Mouse (Mus musculus): ENCODE results near the gene Gjc1.

Gene Gjc1

DNA sequence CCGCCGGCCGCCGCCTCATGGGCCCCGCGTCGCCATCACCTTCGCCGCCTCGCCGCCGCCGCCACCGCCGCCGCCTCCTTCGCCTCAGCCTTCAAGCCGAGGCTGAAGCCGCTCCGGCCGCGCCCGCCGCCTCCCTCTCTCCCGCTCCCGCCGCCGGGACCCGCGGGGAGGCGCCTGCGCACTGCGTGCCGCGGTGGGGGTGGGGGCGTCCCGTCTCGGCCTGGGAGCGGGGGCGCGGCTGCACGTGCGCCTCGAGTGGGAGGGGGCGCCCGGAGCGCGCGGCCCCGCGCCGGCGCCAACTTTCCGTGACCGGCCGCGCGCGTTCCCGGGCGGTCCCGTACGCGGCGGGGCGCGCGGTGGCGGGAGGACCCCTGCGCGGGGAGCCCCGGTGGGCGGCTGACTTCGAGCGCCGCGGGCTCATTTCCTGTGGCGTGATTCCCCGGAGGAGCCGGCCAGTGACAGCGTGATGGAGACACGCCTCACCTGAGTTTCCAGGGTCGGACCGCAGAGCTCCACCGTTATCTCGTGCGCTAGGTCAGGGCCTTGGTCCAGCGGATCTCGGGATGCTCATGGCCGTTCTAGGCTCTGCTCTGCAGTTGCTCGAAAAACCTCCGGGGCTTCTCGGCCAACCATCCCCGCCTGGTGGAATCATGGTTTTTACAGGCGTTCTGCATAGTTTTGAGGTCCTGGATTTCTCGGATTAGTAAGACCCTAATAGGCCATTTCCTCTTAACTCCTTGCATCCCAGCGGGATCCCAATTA, at the start of gene Gjc1:
TSS of gene Gjc1 (minus strand) at position 680 of the 762 bp plus-strand sequence.
- DNase-seq (ENCODE audit: extremely low read depth, low read depth, low spot score) = no peak

DNA sequence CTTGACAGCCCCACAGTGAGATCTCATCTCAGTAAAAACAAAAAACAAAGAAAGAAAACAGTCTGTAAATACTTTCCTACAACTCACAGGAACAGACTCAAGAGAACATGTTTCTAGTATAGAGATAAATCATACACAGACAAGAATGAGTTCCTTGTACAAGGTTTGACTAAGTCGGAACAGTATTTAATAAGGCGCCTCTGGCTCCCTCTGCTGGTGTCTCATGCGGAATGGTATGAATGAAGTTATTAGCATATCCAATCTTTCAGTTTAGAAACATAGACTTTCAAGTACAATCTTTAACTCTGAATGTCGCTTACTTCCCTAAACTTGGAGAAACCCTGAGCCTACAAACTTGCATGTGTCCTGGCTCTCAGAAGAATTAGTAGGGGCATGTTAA, 44.8 kb upstream of the Gjc1 start:
- no peak for DNase-seq (ENCODE audit: extremely low read depth, low read depth, low spot score)

DNA sequence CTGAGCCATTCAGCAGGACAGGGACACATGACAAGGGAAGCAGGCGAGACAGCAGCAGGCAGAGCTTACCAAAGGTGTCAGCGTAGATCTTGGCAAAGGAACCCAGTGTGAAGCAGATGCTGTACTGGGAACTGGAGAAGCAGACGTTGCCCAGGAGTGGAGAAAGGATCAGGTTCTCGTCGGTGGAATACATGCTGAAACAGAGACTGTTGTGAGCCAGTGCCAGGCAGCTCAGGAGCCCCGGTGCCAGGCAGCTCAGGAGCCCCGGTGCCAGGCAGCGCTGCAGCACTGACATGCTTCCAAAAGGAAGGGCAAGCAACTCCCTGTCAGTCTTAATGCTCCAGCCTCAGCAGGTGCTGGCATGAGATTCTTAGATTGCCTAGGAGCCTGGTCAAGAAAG, 40.4 kb upstream of the Gjc1 start:
- no peak for DNase-seq (ENCODE audit: extremely low read depth, low read depth, low spot score)

DNA sequence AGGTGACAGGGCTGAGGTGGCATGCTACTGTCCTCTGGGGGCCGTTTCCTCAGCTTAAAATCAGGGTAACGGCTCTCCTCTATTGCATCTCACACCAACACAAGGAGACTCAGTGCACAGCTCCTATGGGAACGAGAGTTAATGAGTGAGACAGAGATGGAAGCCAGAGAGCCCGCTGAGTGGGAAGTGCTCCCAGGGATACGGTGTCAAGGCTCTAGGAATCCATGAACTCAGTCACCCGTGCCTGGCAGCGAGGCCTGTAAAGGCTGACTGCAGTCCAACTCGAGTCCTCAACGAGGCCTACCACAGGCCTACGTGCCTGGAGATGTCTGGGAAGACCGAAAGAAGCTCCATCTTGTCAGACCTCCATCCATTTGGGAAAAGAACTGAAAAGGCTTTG, 39.5 kb upstream of the Gjc1 start:
- DNase-seq (ENCODE audit: extremely low read depth, low read depth, low spot score) = no peak

- DNase-seq (ENCODE audit: extremely low read depth, low read depth, low spot score) = no peak
Measured at GRCm38 (mm10) chr11:102855941-102856340, 36.4 kb upstream of the Gjc1 start.

DNA sequence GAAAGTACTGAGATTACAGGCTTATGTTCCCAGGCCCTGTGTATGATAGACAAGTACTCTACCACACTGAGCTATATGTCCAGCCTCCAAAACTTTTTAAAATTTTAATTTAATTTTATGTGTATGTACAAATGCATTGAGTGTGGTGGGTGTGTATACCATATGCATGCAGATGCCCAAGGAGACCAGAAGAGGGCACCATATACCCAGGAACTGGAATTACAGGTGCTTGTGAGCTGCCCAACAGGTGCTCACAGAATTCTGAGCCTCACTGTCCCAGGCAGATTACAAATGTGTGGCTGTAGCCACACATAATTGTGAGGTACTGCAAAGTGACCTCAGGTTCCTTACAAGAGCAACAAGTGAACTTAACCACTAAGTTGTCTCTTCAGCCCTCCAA, 34.3 kb upstream of the Gjc1 start:
- no peak for DNase-seq (ENCODE audit: extremely low read depth, low read depth, low spot score)

DNA sequence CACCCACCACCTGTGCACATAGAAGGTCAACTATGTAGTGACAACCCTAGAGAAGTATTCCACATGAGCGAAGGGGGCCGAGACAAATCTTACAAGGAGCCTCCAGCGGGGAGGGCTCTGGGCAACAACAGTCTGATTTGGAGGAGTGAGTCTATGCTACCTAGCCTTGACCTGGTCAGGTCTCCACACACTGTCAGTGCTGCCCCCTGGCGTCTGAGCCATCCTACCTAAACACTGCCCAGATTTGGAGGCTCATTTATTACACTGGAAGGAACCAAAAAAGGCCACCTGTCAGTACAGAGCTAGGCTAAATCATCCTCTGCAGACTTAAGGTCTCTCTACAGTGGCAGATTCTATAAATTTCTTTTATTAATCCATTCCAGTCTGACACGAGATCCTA, 32.4 kb upstream of the Gjc1 start:
- no peak for DNase-seq (ENCODE audit: extremely low read depth, low read depth, low spot score)

DNA sequence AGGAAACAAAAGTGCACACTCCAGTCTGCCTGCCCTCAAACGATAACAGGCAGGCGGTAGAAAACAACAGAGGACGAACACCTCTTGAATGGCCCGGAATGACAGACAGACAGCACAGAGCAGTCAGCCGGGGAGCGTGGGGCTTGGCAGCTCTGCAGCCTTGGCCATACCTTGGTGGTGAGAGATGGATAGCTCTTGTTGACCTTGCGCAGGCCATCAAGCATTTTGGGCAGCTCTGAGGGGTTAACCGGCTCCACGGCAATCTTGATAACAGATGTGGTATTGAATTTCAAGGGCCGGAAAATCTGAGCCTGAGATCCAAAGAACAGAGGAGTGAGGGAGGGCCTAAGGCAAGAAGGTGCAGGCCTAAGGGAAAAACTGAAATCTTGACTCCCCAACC, 26.4 kb upstream of the Gjc1 start:
- no peak for DNase-seq (ENCODE audit: extremely low read depth, low read depth, low spot score)

DNA sequence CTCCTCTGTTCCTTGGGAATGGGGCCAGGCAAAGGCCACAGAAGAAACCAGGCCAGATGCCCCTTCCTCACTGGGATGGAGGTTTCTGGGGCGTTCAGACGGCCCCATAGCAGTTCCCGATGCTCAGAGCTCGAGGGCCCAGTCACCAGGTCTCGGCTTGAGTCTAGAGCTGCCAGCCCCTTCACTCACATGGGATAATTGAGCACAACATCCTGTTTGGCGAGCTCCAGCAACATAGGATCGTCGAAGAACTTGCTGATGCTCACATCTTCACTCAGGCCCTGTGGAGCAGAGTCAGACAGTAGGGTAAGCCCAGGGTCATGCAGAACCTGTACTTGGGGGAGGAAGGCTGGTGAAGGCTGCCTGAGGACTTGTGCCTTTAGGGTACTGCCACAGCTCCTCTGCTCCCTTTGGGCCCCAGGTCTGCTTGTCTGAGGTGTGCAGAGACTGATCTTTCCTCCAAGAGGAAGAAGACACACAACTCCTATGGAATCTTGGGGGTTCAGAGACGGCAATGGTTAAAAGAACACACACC, 19.2 kb upstream of the Gjc1 start:
- no peak for DNase-seq (ENCODE audit: extremely low read depth, low read depth, low spot score)

- DNase-seq (ENCODE audit: extremely low read depth, low read depth, low spot score) = no peak
Measured at GRCm38 (mm10) chr11:102838126-102838525, 18.6 kb upstream of the Gjc1 start.

GRCm38 (mm10) chr11:102837385-102837784, 17.9 kb upstream of the Gjc1 start:
- no peak for DNase-seq (ENCODE audit: extremely low read depth, low read depth, low spot score)

GRCm38 (mm10) chr11:102836146-102836545, 16.6 kb upstream of the Gjc1 start:
- no peak for DNase-seq (ENCODE audit: extremely low read depth, low read depth, low spot score)

- no peak for DNase-seq (ENCODE audit: extremely low read depth, low read depth, low spot score)
Measured at GRCm38 (mm10) chr11:102835549-102835948, 16.0 kb upstream of the Gjc1 start, which contains the start of gene Higd1b. Gene Higd1b (plus strand): TSS chr11:102835849.

- DNase-seq (ENCODE audit: extremely low read depth, low read depth, low spot score) = no peak
Measured at GRCm38 (mm10) chr11:102834219-102834618, 14.7 kb upstream of the Gjc1 start.

- no peak for DNase-seq (ENCODE audit: extremely low read depth, low read depth, low spot score)
Measured at GRCm38 (mm10) chr11:102832700-102833297, 13.3 kb upstream of the Gjc1 start.

GRCm38 (mm10) chr11:102830276-102830675, 10.8 kb upstream of the Gjc1 start:
- no peak for DNase-seq (ENCODE audit: extremely low read depth, low read depth, low spot score)

- no peak for DNase-seq (ENCODE audit: extremely low read depth, low read depth, low spot score)
Measured at GRCm38 (mm10) chr11:102827097-102827496, 7.6 kb upstream of the Gjc1 start.

DNA sequence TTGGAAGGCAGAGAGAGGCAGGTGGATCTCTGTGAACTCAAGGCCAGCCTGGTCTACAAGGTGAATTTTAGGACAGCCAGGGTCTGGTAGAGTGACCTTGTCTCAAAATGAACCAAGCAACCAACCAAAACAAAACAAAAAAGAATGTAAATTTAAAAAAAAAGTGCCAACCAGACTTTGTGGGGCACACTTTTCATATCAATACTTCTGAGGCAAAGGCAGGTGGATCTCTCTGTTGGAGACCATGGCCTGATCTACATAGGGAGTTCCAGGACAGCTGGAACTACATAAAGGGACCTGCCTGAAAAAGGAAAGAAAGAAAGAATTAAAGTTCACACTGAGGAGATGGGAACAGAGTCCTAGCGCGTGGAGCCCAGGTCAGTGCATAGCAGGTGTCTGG, 7.0 kb upstream of the Gjc1 start:
- DNase-seq (ENCODE audit: extremely low read depth, low read depth, low spot score) = no peak

DNA sequence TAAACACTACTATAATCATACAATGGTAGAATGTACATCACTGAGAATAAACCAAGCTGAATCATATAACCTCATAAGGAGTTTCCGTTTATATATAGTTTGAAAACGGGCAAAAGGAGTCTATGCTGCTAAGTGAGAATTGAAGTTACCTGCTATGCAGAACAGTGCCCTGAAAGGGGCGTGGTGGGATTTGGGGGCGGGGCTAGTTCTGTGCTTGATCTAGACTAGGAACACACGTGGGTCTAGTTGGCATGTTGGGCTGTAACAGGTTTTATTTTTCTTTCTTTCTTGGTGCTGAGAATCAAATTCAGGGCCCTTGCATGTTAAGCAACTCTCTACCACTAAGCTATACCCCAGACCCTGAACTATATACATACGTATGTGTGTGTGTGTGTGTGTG, 1.7 kb upstream of the Gjc1 start:
- no peak for DNase-seq (ENCODE audit: extremely low read depth, low read depth, low spot score)

GRCm38 (mm10) chr11:102820432-102820831, 932 bp upstream of the Gjc1 start:
- no peak for DNase-seq (ENCODE audit: extremely low read depth, low read depth, low spot score)

- DNase-seq (ENCODE audit: extremely low read depth, low read depth, low spot score) = no peak
Measured at GRCm38 (mm10) chr11:102819783-102820385, 384 bp upstream of the Gjc1 start.
